Mouse (Mus musculus) colon, adult 2 months (tissue): Measurements from ENCODE around the gene Gm14632. TPM values are rescaled to one million over a fixed set of nuclear protein-coding genes. Genes with fewer than 3 reads are reported as not detected.

ENCODE experiments used
- polyA plus RNA-seq: library from polyadenylated mRNA; depleted of rRNA; stranded (reverse); fragments of >200 nt; gene quantifications from 2 replicates; pipeline ENCODE4 v1.2.3, GENCODE M21; 2012; rRNA removed

Gm14632 gene
- polyA plus RNA-seq = not detected in 2 replicates

GRCm38 (mm10) chrX:30329472-30329871, at the start of gene Gm14632:
Gm14632 (plus strand) TSS chrX:30329772.

